Mouse (Mus musculus): ENCODE data around the gene Cfap65. TPM values are rescaled to one million over a fixed set of nuclear protein-coding genes. Genes with fewer than 3 reads are reported as not detected.
A peak's percentile ranks its signal among the peaks of the same experiment; 100 is the strongest.

The Cfap65 gene
- total and polyA plus RNA-seq, 3 experiments: 2.3 TPM; not detected in 2

DNA sequence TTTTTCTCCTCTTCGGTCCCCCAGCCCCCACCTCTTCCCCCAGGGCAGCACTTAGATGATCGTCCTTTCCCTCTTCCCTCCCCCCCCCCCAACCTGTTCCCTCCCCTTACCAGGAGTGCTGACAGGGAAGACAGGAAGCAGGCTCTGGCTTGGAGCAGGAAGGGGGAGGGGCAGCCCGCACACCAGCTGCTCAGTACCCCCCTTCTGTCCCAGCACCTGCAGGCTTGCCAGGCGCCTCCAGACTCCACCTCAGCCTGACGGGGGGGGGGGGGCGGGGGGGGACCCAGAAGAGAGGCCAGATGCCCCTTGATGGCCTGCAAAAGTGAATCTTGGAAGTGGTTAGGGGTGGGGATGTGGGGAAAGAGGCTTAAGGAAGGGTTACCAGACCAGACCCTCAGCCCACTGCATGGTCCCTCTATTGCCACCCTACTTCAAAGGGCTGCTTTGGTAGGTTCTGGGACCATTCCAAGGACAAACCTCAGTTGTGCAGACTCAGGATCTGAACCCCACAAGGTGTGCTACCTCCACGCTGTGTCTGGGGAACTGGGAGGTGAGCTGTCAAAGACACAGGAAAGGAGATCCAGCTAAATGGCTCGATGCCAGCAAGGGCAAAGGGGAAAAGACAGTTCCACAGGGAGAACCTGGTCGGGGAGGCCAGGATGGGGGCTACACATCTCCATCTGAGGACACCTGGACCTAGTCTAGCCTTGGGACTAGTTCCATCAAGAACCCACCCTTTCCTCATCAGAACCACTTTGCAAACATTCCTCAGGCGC lies 36.6 kb downstream of the Cfap65 start:
- no peak for TF ChIP-seq EP300 (IDR thresholded peaks at IDR 0.05; ENCODE audit: insufficient read depth, low read depth, low read length)
- no peak for TF ChIP-seq CTCF (IDR thresholded peaks at IDR 0.05)
- TF ChIP-seq POLR2A (IDR thresholded peaks at IDR 0.05; ENCODE audit: insufficient read depth, low read depth, low read length): no peak
- H3K27me3 ChIP-seq (ENCODE audit: control insufficient read depth, insufficient read depth, low read length): peaks cover 9% of the 10 kb centered on the region
- intact Hi-C loops (cut with DNase I): no loop called here
- no peaks in the 10 kb centered on the region for H3K79me2 ChIP-seq (replicated peaks; ENCODE audit: control insufficient read depth, insufficient read depth, low read length)
- DNase-seq: no peak
- H3K9ac ChIP-seq (ENCODE audit: low read depth, low read length): no peak overlapping the region
- no peak overlapping the region for H3K27ac ChIP-seq
- no peak overlapping the region for H3K4me3 ChIP-seq
- no peaks in the 10 kb centered on the region for H3K4me1 ChIP-seq (ENCODE audit: control insufficient read depth, insufficient read depth, low read length)
- 8% methylated on average over 9 of the region's 10 CpGs for WGBS
- no peaks in the 10 kb centered on the region for H3K36me3 ChIP-seq (ENCODE audit: control insufficient read depth, insufficient read depth, low read length)

DNA sequence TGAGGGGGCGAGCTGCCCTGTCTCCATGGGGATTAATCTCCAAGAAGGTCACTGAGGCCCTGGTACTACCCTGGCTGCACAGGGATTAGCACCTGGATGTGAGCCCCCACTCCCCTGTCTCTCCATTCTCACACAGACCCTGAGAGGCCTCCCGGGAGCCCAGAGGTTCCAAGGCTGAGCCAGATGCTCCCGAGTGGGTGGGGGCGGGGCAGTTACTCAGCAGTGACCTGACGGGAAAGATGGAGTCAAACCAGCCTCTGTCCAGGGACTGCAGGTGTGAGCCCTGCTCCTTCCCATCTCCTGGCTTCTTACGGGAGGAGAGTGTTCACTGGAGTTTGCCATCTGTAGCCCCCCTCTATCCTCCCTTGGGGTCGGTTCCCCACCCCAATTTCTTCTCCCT lies 37.4 kb downstream of the Cfap65 start:
- 7% methylated on average over 7 of the region's 7 CpGs for WGBS
- no peaks in the 10 kb centered on the region for H3K4me1 ChIP-seq (ENCODE audit: control insufficient read depth, insufficient read depth, low read length)
- H3K4me3 ChIP-seq: no peak overlapping the region
- H3K79me2 ChIP-seq (replicated peaks; ENCODE audit: control insufficient read depth, insufficient read depth, low read length): no peaks in the 10 kb centered on the region
- no peak for DNase-seq
- H3K27me3 ChIP-seq (ENCODE audit: control insufficient read depth, insufficient read depth, low read length): peaks cover 11% of the 10 kb centered on the region
- no peak for TF ChIP-seq CTCF (IDR thresholded peaks at IDR 0.05)
- TF ChIP-seq EP300 (IDR thresholded peaks at IDR 0.05; ENCODE audit: insufficient read depth, low read depth, low read length): no peak
- TF ChIP-seq POLR2A (IDR thresholded peaks at IDR 0.05; ENCODE audit: insufficient read depth, low read depth, low read length): no peak
- intact Hi-C loops (cut with DNase I): no loop called here
- H3K36me3 ChIP-seq (ENCODE audit: control insufficient read depth, insufficient read depth, low read length): no peaks in the 10 kb centered on the region
- no peak overlapping the region for H3K9ac ChIP-seq (ENCODE audit: low read depth, low read length)
- H3K27ac ChIP-seq: no peak overlapping the region

DNA sequence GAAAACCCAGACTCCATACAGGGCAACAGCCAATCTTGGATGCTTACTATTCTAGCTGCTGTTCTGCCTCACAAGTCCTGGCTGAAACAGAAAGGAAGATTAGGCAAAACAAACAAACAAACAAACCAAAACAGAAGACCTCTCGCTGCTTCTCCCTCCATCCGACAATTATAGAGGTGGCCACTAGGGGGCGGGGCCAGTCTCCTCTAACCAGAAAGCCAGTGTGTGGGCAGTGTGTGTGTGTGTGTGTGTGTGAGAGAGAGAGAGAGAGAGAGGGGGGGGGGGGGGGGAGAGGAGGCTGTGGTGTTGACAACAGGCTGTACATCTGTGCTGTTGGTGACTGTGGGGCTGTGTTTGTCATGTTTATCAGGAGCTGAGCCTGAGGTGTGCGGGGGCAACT lies 40.4 kb downstream of the Cfap65 start:
- intact Hi-C loops (cut with DNase I): no loop called here
- Histone ChIP-seq H3K36me3 (ENCODE audit: control insufficient read depth, insufficient read depth, low read length) (no peaks in the 10 kb centered on the region), H3K4me1 (ENCODE audit: control insufficient read depth, insufficient read depth, low read length) (no peaks in the 10 kb centered on the region), H3K27me3 (ENCODE audit: control insufficient read depth, insufficient read depth, low read length) (peaks cover 2% of the 10 kb centered on the region), H3K27ac (no peak overlapping the region), H3K79me2 (replicated peaks; ENCODE audit: control insufficient read depth, insufficient read depth, low read length) (no peaks in the 10 kb centered on the region), H3K4me3 (no peak overlapping the region), H3K9ac (ENCODE audit: low read depth, low read length) (no peak overlapping the region)
- TF ChIP-seq POLR2A (IDR thresholded peaks at IDR 0.05; ENCODE audit: insufficient read depth, low read depth, low read length) (no peak), CTCF (IDR thresholded peaks at IDR 0.05) (peak; percentile 67), EP300 (IDR thresholded peaks at IDR 0.05; ENCODE audit: insufficient read depth, low read depth, low read length) (no peak)
- WGBS: 22% methylated on average over 4 of the region's 4 CpGs
- peak in 1 of 2 experiments; percentile 53 for DNase-seq

DNA sequence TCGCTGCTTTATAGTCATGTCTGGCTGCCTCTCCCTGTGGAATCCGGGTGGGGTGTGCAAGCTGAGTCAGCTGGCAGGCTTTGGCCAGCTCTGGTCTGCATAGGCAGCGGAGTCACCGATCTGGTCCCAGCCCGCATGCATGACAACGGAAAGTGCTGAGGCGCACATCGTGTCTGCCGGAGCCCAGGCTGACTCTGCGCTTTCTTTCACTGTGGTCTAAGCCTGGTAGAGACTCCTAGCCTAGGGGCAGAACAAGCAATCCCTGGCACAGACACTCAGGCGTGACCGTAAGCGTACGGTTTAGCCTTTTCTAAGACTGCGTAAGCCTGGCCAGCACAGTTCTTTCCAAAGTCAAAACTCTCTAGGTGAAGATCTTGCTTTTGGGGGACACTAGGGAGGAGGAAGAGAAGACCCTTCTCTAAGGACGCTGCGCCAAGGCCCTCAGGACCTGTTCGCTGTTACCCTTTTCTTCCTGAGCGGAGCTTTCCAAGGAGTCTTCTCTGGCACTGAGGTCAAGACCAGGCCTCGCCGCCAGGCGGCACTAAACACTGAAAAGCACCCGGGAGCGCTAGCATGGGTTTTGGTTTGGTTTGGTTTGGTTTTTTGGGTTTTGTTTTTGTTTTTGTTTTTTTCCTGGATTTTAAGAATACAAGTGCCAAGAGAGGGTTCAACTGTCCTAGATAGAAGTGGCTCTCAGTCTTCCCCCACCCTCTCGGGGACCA lies 42.1 kb downstream of the Cfap65 start, which contains the start of gene Cryba2:
Gene Cryba2, minus strand, starts transcription at position 10 of the 722 bp plus-strand sequence.
- Histone ChIP-seq H3K79me2 (replicated peaks; ENCODE audit: control insufficient read depth, insufficient read depth, low read length) (no peaks in the 10 kb centered on the region), H3K36me3 (ENCODE audit: control insufficient read depth, insufficient read depth, low read length) (no peaks in the 10 kb centered on the region), H3K27ac (no peak within 1 kb of the TSS), H3K27me3 (ENCODE audit: control insufficient read depth, insufficient read depth, low read length) (peaks cover 2% of the 10 kb centered on the region), H3K9ac (ENCODE audit: low read depth, low read length) (no peak within 1 kb of the TSS), H3K4me3 (no peak within 1 kb of the TSS), H3K4me1 (ENCODE audit: control insufficient read depth, insufficient read depth, low read length) (no peaks in the 10 kb centered on the region)
- 5% methylated on average over 25 of the region's 25 CpGs for WGBS
- TF ChIP-seq EP300 (IDR thresholded peaks at IDR 0.05; ENCODE audit: insufficient read depth, low read depth, low read length) (no peak), CTCF (IDR thresholded peaks at IDR 0.05) (peak; percentile 71), POLR2A (IDR thresholded peaks at IDR 0.05; ENCODE audit: insufficient read depth, low read depth, low read length) (no peak)
- intact Hi-C loops (cut with DNase I): no loop called here
- no peak for DNase-seq

DNA sequence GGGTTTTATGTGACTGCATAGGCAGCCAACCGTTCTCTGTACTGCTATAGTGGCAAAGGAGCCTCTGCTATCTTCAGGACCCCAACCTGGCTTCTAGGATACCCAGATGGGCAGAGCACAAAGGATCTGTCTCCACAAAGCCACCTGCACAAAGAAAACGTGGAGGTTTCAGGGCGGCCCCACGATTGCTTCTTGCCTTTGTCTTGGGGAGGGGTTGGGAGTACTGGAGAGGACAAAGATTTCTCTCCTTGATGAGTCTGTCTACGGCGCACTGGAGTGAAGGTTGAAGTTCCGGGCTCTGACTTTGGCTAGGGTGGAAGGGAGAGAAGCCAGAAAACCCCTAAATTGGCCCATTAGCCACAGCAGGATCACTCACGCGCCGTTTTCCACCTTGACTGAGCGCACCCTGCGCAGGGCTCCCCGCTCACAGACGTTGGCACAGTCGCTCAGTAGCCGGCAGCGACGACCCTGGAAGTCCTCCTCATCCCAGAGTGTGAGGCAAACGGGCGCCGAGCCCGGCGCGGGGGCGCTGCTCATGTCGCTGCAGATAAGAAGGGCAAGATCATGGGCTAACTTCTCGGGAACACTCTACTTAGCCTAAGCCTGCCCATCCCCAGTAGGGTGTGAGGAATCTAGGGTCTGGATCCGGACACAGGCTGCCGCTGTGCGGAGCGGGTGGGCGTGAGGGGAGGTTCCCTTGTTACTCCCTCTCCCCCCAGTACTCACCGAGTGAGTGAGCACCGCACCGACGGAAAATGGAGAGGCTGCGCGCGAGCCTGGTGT lies 42.9 kb downstream of the Cfap65 start:
- H3K27me3 ChIP-seq (ENCODE audit: control insufficient read depth, insufficient read depth, low read length): peaks cover 2% of the 10 kb centered on the region; the same call in 1 of the 2 replicates
- no peak overlapping the region for H3K27ac ChIP-seq
- intact Hi-C loops (cut with DNase I): no loop called here
- TF ChIP-seq CTCF (IDR thresholded peaks at IDR 0.05): no peak
- TF ChIP-seq POLR2A (IDR thresholded peaks at IDR 0.05; ENCODE audit: insufficient read depth, low read depth, low read length): no peak
- TF ChIP-seq EP300 (IDR thresholded peaks at IDR 0.05; ENCODE audit: insufficient read depth, low read depth, low read length): no peak
- H3K4me1 ChIP-seq (ENCODE audit: control insufficient read depth, insufficient read depth, low read length): no peaks in the 10 kb centered on the region
- DNase-seq: no peak
- 3% methylated on average over 39 of the region's 39 CpGs for WGBS
- H3K4me3 ChIP-seq: no peak overlapping the region
- no peak overlapping the region for H3K9ac ChIP-seq (ENCODE audit: low read depth, low read length)
- no peaks in the 10 kb centered on the region for H3K36me3 ChIP-seq (ENCODE audit: control insufficient read depth, insufficient read depth, low read length)
- H3K79me2 ChIP-seq (replicated peaks; ENCODE audit: control insufficient read depth, insufficient read depth, low read length): no peaks in the 10 kb centered on the region
